Mouse (Mus musculus) layer of hippocampus, adult 2 months (tissue): Measurements from ENCODE around the gene Slc16a12. TPM values are rescaled to one million over a fixed set of nuclear protein-coding genes. Genes with fewer than 3 reads are reported as not detected.
"Not testable (repeated sequence)": the region's sequence is repeated elsewhere in the genome, so short reads cannot be mapped to it uniquely, and the experiment has no call there.

Experiments used
- DNase-seq, 2 experiments: peaks; one replicate each; pipeline ENCODE4 v3.0.0; 2022; ENCODE audit warnings: low spot score in 2 of 2
- H3K27ac ChIP-seq: fragments of 200-600 bp; 2 replicates; pipeline ENCODE4 v1.8.1; 2022
- H3K4me3 ChIP-seq: fragments of 200-600 bp; 2 replicates; pipeline ENCODE4 v1.8.1; 2022; ENCODE audit warnings: mild to moderate bottlenecking
- CTCF ChIP-seq: fragments of 200-600 bp; conservative IDR thresholded peaks from 2 replicates; pipeline ENCODE4 v1.8.1; 2022; ENCODE audit warnings: antibody characterized with exemption, mild to moderate bottlenecking, moderate library complexity
- total RNA-seq, 2 experiments: library from RNA; stranded (reverse); gene quantifications; 2 replicates each; pipeline ENCODE4 v1.2.3; 2021

Slc16a12 gene
- total RNA-seq, 2 experiments from 2014 or later = 1.3 to 3.8 TPM

DNA sequence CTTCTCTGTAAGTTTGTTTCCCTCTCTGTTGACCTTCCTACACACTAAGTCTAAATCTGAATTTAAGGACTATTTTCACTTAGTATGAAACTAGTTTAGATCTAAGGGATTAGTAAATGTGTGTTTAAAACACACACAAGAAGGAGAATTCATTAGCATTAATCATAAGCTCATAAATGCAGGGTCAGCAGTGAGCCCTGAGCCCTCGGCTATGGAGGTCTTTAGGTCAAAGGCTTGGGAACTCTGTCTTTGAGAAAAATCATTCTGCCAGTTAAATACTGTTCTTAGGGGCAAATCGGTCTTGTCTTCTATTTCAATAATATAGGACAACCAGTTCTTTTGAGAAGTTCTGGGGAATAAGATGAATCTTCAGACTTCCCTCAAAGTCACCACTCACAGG is 1.9 kb upstream of the Slc16a12 start:
- no peak overlapping the region for H3K27ac ChIP-seq
- no peak overlapping the region for H3K4me3 ChIP-seq
- no peak for TF ChIP-seq CTCF
- no peak for DNase-seq

DNA sequence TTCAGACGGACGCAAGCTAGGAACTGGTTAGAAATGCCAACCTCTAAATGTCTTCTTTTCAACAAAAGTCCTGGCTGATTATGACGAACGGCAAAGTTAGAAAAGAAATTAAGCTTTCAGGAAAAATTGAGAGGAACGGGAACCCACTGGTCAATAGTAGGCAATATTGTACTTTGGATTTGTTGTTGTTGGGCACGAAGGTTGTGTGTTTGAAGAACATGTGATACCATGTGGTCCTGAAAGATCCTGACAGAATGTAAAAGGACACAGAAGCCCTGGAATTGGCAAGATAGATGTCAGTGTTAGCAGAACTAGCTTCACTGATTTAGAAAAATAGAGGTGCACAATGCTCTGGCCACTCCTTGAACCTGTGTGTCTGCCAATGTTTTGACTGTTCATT is 880 bp upstream of the Slc16a12 start:
- DNase-seq, H3K4me3 ChIP-seq, H3K27ac ChIP-seq: not testable (repeated sequence)

DNA sequence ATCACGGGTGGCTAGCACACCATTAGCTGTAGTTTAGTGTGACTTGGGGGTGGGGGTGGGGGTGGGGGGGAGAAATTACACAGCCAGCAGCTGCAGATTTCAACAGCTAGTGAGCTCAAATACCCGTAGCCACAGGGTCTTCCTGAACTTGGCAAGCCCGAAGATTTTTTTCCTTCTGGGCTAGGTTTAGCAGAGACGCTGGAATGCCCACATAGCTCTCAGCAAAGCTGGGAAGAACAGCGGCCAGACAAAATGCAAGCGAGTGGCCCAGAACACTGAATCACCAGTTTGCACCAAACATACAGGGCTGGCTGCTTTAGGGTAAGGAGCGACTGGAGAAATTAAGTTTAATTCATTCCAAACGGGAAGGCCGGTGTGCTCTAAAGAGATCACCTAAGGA is 888 bp downstream of the Slc16a12 start:
- Histone ChIP-seq H3K4me3 (peak overlapping the region; percentile 60), H3K27ac (no peak overlapping the region; the same call in 1 of the 2 replicates)
- no peak for DNase-seq
- no peak for TF ChIP-seq CTCF

DNA sequence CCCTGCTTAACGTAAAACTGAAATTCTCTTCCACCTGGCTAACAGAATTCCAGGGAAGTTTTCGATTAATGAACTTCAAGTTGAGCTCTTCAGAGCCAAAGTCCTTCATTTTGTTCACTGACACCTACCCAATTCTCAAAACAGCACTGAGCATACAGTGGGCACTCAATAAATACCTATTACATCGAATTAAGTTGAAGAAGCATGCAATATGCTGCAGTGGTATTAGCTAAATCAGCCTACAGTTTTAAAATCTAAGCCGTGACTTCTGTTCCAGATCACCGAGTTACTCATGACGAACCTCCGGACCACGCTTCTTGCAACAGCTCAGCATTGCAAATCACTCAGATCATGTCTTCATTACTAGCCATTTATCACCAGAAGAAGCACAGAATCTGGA is 2.1 kb downstream of the Slc16a12 start:
- no peak for DNase-seq
- TF ChIP-seq CTCF = no peak
- Histone ChIP-seq H3K27ac (no peak overlapping the region), H3K4me3 (no peak overlapping the region)

DNA sequence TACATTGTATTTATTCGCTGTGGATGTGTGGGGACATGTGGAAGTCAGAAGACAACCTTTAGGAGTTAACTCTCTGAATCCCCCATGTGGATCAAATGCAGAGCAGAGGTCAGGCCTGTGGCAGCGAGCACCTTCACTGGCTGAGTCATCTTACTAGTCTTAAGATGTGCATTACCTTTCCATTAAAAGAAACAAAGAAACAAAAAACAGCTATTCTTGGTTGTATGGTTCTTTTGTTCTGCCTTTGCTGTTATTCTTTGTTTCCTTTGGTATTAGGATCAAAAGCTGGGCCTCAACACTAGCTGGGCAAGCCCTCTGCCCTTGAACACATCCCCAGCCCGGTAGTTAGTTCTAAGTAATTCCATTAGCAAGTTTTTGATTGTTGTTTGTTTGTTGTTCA is 9.2 kb downstream of the Slc16a12 start:
- H3K4me3 ChIP-seq = no peak overlapping the region
- DNase-seq = no peak
- TF ChIP-seq CTCF = no peak
- no peak overlapping the region for H3K27ac ChIP-seq

DNA sequence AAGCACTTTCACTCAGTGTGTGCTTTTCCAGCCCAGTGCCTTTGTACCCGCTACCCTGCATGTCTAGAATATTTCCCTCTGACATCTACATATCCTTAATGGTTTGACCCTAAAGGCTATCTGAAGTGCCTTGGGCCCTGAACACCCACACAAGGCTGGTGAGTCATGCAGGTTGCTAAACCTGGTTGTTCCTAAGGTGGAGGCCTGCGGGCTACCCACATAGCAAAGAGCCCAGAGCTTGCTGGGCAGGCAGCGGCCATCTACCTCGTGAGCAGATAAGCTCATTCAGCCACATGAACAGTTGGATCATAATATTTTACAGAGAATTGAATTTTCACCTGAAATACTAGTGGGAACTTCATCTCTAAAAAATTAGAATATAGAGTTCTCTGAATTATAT is 11.2 kb downstream of the Slc16a12 start:
- H3K4me3 ChIP-seq = no peak overlapping the region
- DNase-seq = no peak
- no peak for TF ChIP-seq CTCF
- H3K27ac ChIP-seq = no peak overlapping the region

DNA sequence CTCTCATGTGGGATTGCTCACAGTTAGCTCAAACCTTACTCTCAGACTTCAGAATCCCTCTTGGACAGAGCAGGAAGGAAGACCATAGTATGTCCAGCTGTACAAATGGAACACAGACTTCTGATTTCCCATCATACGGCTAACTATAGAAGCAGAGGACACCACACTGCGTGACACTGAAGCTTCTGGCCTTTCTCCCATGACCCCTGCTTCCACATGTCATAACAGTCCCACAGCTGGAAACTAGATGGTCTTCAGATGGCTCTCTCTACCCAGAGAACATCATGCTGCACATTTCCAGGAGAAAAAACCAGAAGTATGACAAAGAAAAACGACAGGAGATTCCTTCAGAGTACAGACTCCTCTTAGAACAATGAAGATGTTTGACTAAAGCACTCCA is 14.1 kb downstream of the Slc16a12 start:
- Histone ChIP-seq H3K4me3 (no peak overlapping the region), H3K27ac (no peak overlapping the region)
- TF ChIP-seq CTCF = no peak
- no peak for DNase-seq

DNA sequence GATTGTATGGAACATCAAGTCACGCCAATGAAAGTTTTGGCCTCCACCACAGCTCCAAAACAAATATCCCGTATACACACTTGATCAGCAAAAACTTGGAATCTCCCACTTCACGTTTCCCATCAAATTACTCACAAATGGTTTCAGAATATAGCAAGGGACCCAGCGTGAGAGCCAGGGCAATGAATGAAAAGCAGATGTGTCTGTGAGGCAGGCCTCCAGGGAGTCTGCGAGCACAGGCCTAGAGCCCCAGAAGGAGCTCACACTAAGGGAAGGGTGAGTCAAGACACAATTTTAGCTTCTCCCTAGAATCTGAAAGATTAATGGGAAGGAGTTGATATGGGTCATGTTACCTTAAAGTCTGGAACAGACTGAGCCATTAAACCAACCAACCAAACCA is 15.7 kb downstream of the Slc16a12 start:
- no peak for TF ChIP-seq CTCF
- no peak overlapping the region for H3K4me3 ChIP-seq
- H3K27ac ChIP-seq = no peak overlapping the region
- no peak for DNase-seq

DNA sequence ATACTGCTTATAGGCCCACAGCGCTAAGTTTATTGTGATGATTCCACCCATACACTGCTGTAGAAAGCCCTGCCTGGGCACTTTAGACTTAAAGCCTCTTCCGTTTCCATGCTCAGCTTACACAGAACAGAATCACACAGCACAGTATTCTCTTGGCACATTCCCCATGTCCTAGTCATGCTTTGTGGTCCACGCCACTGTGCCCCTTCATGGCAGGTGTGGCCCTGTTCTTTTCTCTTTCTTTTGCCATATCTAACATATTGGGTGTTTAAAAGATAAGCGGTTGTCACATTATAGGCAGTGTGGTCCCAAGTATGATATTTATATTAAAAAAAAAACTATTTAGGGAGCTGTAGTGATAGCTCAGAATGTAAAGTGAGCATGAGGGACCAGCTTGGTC is 16.5 kb downstream of the Slc16a12 start:
- Histone ChIP-seq H3K27ac (no peak overlapping the region), H3K4me3 (no peak overlapping the region)
- no peak for DNase-seq
- no peak for TF ChIP-seq CTCF

DNA sequence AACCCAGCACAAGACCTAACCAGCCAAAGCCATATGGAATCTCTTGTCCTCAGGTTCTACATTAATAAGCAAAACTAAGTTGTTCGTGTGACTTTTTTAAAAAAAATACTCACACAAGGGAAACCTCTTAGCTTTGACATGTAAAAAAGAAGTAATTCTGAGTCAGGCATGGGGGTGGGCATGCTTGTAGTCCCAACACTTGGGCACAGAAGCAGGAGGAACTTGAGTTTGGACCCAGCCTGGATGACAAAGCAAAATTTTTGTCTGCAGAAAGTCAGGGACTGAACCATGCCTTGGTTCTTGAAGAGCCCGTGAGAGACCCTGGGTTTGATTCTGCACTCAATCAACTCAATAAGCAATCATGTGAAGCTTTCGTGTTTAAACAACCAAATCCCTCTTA is 17.6 kb downstream of the Slc16a12 start:
- Histone ChIP-seq H3K27ac (no peak overlapping the region), H3K4me3 (no peak overlapping the region)
- no peak for DNase-seq
- no peak for TF ChIP-seq CTCF

DNA sequence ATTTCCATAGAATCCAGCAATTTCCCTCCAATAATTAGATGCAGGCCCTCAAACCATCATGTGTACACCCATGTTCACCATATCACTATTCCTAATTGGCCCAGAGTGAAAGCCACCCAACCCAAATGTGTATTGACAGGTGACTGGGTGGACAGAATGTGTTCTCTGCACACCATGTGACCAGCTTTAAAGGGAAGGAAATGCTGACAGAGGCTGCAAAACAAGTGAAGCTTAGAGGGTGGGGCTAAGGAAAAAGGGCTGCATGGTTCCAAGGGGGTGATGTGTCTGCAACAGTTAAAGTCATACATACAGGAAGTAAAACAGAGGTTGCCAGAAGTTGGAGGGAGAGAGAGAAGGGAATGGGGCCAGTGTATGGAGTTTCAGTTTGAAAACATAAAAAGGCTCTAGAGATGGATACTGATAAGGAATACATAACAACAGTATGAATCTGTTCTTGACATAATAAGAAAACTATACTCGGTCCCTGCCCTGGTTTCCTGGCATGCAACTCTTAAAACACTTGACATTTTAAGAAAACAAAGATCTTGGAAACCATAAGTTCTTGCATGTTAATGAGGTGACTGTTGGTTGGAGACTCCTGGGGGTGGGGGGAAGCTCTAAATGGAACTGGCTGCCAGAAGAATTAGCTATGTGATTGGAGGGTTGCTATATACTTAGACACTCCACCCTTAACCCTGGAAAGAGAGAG is 20.7 kb downstream of the Slc16a12 start:
- TF ChIP-seq CTCF = no peak
- no peak for DNase-seq
- Histone ChIP-seq H3K4me3 (no peak overlapping the region), H3K27ac (no peak overlapping the region)

DNA sequence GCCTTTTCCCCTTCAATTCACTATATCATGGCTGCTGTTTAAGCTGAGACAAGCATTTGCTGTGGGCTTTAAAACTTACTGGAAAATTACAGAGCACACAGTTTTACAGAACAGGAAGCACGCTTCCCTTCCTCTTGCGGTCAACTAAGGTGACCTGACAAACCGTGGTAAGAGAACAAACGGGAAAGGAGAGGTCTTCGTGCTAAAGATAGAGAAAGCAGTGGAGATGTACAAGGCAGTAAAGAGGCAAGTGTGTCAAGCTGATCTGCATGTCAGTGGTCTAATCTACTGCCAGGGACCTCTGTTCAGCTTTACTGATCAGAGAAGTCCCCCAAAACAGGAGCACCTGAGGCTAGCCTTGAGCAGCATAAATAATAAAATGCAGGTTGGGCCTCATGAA is 21.7 kb downstream of the Slc16a12 start:
- H3K27ac ChIP-seq = no peak overlapping the region
- TF ChIP-seq CTCF = no peak
- DNase-seq = no peak
- no peak overlapping the region for H3K4me3 ChIP-seq

DNA sequence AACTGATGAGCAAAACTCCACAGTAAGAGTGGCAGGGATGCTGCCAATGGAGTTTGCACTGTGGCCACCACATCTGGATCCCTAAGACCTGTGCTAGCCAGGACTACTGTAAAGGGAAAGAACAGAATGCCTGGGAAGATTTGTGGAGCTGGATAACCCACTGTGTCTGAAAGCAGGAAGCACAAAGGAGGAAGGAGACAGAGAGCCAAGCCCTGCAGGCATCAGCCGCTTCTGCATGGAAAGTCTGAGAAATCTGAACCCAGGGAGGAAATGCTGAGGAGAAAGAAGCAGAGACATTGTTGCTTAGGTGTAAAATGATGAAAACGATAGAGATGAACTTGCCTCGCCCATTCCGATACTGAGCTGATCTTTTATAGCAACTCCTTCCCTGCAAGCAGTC is 22.5 kb downstream of the Slc16a12 start:
- TF ChIP-seq CTCF = no peak
- H3K27ac ChIP-seq = no peak overlapping the region
- DNase-seq = no peak
- H3K4me3 ChIP-seq = no peak overlapping the region

DNA sequence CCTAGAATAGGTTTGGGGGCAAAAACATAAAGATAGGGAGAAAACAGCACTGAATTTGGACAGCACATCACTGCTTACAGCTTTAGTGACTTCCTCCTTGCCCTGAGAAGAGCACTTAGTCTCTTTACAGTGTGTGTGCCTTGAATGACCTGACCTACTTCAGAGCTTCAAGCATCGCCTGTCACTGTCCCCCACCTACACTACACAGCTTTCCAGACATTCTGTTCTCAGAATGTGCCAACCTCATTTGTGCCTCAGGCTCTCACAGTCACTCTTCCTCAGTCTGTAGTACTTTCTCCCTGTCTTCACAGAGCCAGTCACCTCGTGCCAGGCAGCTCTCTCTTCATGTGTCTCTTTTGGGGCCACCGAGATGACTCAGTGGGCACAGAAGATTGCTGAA is 24.5 kb downstream of the Slc16a12 start:
- no peak for DNase-seq
- TF ChIP-seq CTCF = no peak
- Histone ChIP-seq H3K4me3 (no peak overlapping the region), H3K27ac (no peak overlapping the region)

DNA sequence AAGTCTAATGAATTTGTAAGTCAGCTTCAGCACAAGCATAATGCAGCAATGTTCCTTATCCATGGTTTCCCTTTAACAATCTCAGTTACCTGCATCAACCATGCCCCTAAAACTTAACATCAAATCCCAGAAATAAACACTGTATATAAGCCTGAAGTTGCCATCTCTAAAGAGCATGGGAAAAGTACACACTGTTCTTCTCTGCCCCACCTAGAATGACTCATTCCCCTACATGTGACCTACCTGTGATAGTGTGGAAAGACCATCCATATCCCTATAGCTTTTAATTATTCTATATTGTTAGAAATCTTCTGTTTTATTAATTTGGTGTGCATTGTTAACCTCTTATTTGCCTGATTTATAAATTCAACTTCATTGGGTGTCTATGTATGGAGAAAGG is 27.0 kb downstream of the Slc16a12 start:
- no peak for DNase-seq
- Histone ChIP-seq H3K4me3 (no peak overlapping the region), H3K27ac (no peak overlapping the region)
- no peak for TF ChIP-seq CTCF
